Mouse (Mus musculus): Measurements from ENCODE around the gene Spaca7. TPM values are rescaled to one million over a fixed set of nuclear protein-coding genes. Genes with fewer than 3 reads are reported as not detected.
A peak's percentile ranks its signal among the peaks of the same experiment; 100 is the strongest.
"Not testable (repeated sequence)": the region's sequence is repeated elsewhere in the genome, so short reads cannot be mapped to it uniquely, and the experiment has no call there.

Spaca7 gene
- total RNA-seq, 2 experiments from 2014 or later, result not detected

DNA sequence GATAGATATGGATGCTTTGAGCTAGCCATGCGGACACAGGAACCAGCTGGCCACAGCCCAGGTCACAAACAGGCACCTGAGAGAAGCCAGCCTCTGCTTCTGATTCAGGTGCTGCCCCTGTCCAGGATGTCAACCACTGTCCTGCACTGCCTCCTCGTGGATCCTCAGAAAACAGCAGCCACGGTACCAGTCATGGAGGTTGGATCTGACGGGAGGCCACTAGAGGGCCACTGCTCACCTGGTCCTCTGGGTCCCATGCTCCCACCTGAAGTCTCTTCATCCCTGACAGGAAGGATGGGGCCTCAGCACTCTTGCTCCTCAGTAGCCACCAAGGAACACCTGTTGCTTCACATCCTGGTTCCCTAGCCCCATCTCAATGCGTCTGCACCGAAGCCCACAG lies 34.4 kb downstream of the Spaca7 start:
- ATAC-seq (replicated peaks; ENCODE audit: low FRiP score, poor library complexity, severe bottlenecking), result peak; percentile 52; the same call in 1 of the 2 replicates

- ATAC-seq (replicated peaks; ENCODE audit: low FRiP score, poor library complexity, severe bottlenecking), result no peak
These were observed 36.0 kb downstream of the Spaca7 start for GRCm38 (mm10) chr8:12608810-12609209.

DNA sequence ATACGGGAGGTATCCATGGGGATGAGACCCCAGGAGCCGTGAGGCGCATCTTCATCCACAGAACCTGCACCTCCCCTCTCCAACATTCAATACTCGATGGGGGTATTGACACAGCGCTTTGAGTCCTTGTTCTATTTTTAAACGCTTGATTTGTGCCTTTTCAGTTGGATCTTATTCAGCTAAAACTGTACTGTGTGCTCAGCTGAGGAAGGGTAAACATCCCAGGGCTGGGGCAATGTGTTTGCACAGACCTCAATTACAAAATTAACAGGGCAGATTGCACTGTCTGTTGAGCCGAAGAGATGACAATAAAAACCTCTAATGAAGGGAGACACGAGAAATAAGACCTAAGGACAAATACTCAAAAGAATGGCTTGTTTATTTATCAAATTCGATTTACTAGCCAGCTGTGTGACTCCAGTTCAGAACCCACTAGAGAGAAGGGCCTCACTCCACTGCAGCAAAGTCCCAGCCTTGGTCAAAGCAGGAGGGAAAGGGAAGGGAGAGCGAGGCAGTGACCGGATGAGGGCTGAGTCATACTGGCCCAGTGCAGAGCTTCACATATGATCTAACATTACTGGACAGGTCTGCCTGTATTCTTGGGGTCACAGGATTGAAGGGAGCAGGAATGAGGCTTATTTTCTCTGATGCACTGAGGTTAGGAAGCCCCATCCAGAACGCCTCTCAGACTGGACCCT lies 37.1 kb downstream of the Spaca7 start:
- no peak for ATAC-seq (replicated peaks; ENCODE audit: low FRiP score, poor library complexity, severe bottlenecking)

GRCm38 (mm10) chr8:12613201-12613600 lies 40.4 kb downstream of the Spaca7 start:
- ATAC-seq (replicated peaks; ENCODE audit: low FRiP score, poor library complexity, severe bottlenecking), result no peak

GRCm38 (mm10) chr8:12617369-12617768 lies 44.5 kb downstream of the Spaca7 start:
- not testable (repeated sequence) for ATAC-seq (replicated peaks; ENCODE audit: low FRiP score, poor library complexity, severe bottlenecking)

- ATAC-seq (replicated peaks; ENCODE audit: low FRiP score, poor library complexity, severe bottlenecking), result no peak
These were observed 48.9 kb downstream of the Spaca7 start for GRCm38 (mm10) chr8:12621550-12622222.

DNA sequence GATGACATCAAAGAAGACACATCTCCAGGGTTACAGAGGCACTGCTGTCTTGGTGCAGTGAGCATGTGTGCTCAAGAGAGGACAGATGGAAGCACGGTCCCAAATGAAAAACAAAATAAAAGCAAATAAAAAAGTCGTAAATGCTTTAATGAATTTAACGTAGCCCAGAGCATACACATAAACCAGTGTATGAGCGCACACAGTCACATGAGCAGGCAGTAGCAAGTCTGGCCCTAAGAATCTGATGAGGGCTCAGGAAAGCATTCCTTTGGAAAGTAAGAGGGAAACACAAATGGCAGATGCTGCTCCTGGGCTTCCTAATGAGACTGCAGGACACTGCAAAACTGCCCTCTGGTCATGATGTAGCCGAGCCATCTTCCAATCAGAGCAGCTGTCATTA lies 53.1 kb downstream of the Spaca7 start:
- no peak for ATAC-seq (replicated peaks; ENCODE audit: low FRiP score, poor library complexity, severe bottlenecking)

- peak; percentile 60 for ATAC-seq (replicated peaks; ENCODE audit: low FRiP score, poor library complexity, severe bottlenecking)
These were observed 56.2 kb downstream of the Spaca7 start for GRCm38 (mm10) chr8:12629079-12629478.

DNA sequence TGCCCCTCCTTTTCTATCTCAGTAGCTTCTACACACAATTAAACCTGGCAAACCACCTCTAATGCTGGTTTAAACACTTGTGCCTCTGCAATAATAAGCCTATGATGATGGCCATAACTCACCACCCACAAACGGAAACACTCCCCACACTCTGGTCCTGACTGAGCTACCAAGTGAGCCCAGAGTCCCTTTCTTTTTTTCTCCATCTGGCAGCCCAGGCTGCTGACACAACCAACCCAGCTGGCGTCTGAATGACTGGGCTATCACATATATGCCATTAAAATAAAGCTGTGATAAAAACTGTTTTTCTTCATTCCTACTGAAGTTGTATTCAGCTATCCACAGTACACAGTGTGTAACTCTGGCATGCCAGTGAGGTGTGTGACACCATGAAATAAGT lies 62.5 kb downstream of the Spaca7 start:
- no peak for ATAC-seq (replicated peaks; ENCODE audit: low FRiP score, poor library complexity, severe bottlenecking)

GRCm38 (mm10) chr8:12638446-12638845 lies 65.6 kb downstream of the Spaca7 start:
- no peak for ATAC-seq (replicated peaks; ENCODE audit: low FRiP score, poor library complexity, severe bottlenecking)

DNA sequence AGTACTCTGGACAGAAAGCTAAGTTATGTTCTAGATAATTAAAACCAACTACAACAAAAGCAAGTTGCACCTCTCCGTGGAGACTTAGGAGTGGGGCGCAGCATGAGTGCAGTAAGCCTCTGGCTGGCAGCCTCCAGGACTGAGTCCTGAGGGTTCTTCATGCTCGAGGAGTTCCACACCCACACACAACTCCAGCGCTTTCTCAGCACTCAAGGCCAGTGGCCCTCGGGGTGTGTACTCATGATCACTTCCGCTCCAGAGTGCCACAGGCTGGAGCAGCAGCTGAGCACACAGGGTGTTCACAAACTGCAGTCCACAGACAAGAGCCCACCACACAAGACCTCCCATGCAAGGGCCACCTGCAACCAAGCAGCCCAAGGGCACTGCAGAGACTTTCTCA lies 68.7 kb downstream of the Spaca7 start:
- no peak for ATAC-seq (replicated peaks; ENCODE audit: low FRiP score, poor library complexity, severe bottlenecking)

- ATAC-seq (replicated peaks; ENCODE audit: low FRiP score, poor library complexity, severe bottlenecking), result no peak
These were observed 71.5 kb downstream of the Spaca7 start for GRCm38 (mm10) chr8:12644341-12644740.

DNA sequence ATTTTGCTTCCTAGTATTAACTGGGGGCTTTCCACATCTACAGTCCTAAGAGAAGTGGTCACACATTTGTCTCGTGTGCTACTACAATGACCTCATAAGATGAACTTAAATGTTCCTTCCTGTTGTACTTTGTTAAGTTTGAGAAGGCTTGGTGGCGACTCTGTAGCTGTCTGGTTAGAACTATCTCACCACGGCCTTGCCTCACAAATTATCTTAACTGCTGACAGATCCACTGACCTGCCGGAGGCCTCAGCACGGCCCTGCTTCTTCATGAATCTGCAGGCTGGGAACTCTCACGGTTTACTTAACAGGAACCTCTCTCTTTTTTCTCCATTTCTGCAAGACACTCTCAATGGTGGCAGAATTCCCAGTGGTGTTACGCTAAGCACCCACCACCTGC lies 72.1 kb downstream of the Spaca7 start:
- no peak for ATAC-seq (replicated peaks; ENCODE audit: low FRiP score, poor library complexity, severe bottlenecking)

- ATAC-seq (replicated peaks; ENCODE audit: low FRiP score, poor library complexity, severe bottlenecking), result no peak
These were observed 73.7 kb downstream of the Spaca7 start for GRCm38 (mm10) chr8:12646536-12646935.

GRCm38 (mm10) chr8:12648951-12649350 lies 76.1 kb downstream of the Spaca7 start:
- no peak for ATAC-seq (replicated peaks; ENCODE audit: low FRiP score, poor library complexity, severe bottlenecking)

Other genes with a start within 250 kb of the Spaca7 start
- not detected in 2 replicates for gene Sox1, start 177.7 kb upstream of the Spaca7 start, total RNA-seq (2015; ENCODE audit: low replicate concordance)
- gene Sox1, start 177.7 kb upstream of the Spaca7 start, total RNA-seq (2017; ENCODE audit: low replicate concordance), result not detected in 2 replicates
- gene Tubgcp3, start 99.2 kb downstream of the Spaca7 start, total RNA-seq (2015; ENCODE audit: low replicate concordance), result 58.4 and 65.4 TPM in 2 replicates
- gene Tubgcp3, start 99.2 kb downstream of the Spaca7 start, total RNA-seq (2017; ENCODE audit: low replicate concordance), result 58.9 and 83.2 TPM in 2 replicates
- 1.7 and 4.3 TPM in 2 replicates for gene Atp11a, start 184.0 kb downstream of the Spaca7 start, total RNA-seq (2015; ENCODE audit: low replicate concordance)
- gene Atp11a, start 184.0 kb downstream of the Spaca7 start, total RNA-seq (2017; ENCODE audit: low replicate concordance), result 1.7 and 4.6 TPM in 2 replicates

All from erythroid progenitor cell, adult 5-6 weeks (primary cell).